Comparison of ENCODE assay signal across 25 mouse cellular contexts in the genomic region with DNA sequence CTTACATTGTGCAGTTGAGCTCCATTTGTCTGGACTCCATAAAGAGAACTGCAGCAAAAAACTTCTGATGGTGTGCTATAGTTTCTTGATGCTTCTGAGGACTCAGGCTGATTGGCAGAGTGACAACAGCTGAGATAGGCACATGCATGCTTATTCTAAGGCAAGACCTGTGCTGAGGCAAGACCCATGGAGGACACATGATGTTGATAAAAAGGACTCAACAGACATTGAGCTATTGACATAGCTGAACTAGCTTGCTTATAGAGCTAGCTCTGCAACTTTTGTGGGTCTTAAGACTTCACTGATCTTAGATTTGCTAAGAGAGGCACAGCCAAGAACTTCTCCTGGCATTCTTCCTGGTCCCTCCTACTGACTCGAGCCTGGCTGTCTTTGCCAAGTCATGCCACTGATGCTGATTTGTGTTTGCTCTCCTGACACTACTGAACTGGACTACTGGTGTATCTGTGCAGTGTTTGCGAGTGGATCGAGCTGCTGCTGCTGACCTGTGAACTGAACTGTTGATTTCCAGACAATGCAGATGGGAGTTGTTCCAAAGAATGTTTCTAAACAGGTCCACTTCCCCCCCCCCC.
DNase-seq lines count a peak whose midpoint lies in the region; ATAC-seq and TF ChIP-seq lines count a peak whose summit lies in the region.
"Had no signal": no experiment of that assay in that cellular context is flagged by ENCODE, and none has a peak within 500 bp of the region (broad histone marks: within the 10 kb centered on the region; RNA-seq: fewer than 3 reads in every experiment).

No protein-coding gene starts in this region.

- TF ChIP-seq CTCF in lung, adult 2 months (IDR thresholded peaks at IDR 0.05; ENCODE audit: insufficient read depth, low read length) = no peak

- no peaks in the 10 kb centered on the region for H3K9me3 ChIP-seq in kidney, embryonic 15.5 days (replicated peaks)
- H3K9me3 ChIP-seq in heart, embryonic 11.5 days (replicated peaks; ENCODE audit: control insufficient read depth, low read length) = no peaks in the 10 kb centered on the region
- H3K9me3 ChIP-seq: embryonic facial prominence, embryonic 15.5 days; forebrain, embryonic 10.5 days; heart, embryonic 13.5 days; limb, embryonic 15.5 days; neural tube, embryonic 15.5 days; stomach, embryonic 15.5 days had no signal

- peak; percentile 39 for DNase-seq in kidney, adult 11 months
- peak; percentile 16 for DNase-seq in lung, postnatal 10 days
- no peak for DNase-seq in lung, adult 2 months
- DNase-seq in kidney, postnatal 14 days = peak; percentile 2
- DNase-seq in layer of hippocampus, postnatal 36 days = no peak
- no peak for DNase-seq in cerebellum, adult 8-10 months
- DNase-seq: adrenal gland, postnatal 14 days; B cell, adult 2 months; cerebellum, adult 11-12 months; cerebellum, postnatal 25 days; embryo, embryonic 11 days; liver, postnatal 0 days; thymus, adult 18-20 months had no signal

- no peak overlapping the region for H3K4me3 ChIP-seq in kidney, embryonic 15.5 days (replicated peaks)
- H3K4me3 ChIP-seq in lung, adult 2 months (replicated peaks; ENCODE audit: extremely low read depth, low read depth, low read length) = no peak overlapping the region
- H3K4me3 ChIP-seq in heart, embryonic 11.5 days (ENCODE audit: low read depth, low read length) = no peak overlapping the region
- H3K4me3 ChIP-seq: embryonic facial prominence, embryonic 15.5 days; forebrain, embryonic 10.5 days; heart, embryonic 13.5 days; layer of hippocampus, adult 2 months; limb, embryonic 15.5 days; megakaryocyte, embryonic 14.5 days; neural tube, embryonic 15.5 days; stomach, embryonic 15.5 days had no signal

- H3K27ac ChIP-seq in kidney, embryonic 15.5 days = no peak overlapping the region
- H3K27ac ChIP-seq in heart, embryonic 11.5 days (ENCODE audit: low read depth, low read length) = no peak overlapping the region
- H3K27ac ChIP-seq: embryonic facial prominence, embryonic 15.5 days; forebrain, embryonic 10.5 days; heart, embryonic 13.5 days; hindbrain, embryonic 14.5 days; layer of hippocampus, adult 2 months; limb, embryonic 15.5 days; neural tube, embryonic 15.5 days; stomach, embryonic 15.5 days had no signal

- 0 out of 2 replicates have a peak, but pooled peaks cover 2% of the 10 kb centered on the region for H3K27me3 ChIP-seq in kidney, embryonic 15.5 days
- H3K27me3 ChIP-seq in heart, embryonic 11.5 days (ENCODE audit: control insufficient read depth, insufficient read depth, low read length) = no peaks in the 10 kb centered on the region
- H3K27me3 ChIP-seq: embryonic facial prominence, embryonic 15.5 days; heart, embryonic 13.5 days; limb, embryonic 15.5 days; neural tube, embryonic 15.5 days; stomach, embryonic 15.5 days had no signal

- whole genome bisulfite sequencing in kidney, embryonic 15.5 days = 73% methylated on average over 3 of the region's 3 CpGs
- WGBS in lung, adult 2 months = 42% methylated on average over 3 of the region's 3 CpGs
- WGBS in heart, embryonic 11.5 days (ENCODE audit: insufficient replicate concordance) = 80% methylated on average over 3 of the region's 3 CpGs

- H3K9ac ChIP-seq in kidney, embryonic 15.5 days = no peak overlapping the region
- H3K9ac ChIP-seq in heart, embryonic 11.5 days (ENCODE audit: low read depth, low read length) = no peak overlapping the region
- H3K9ac ChIP-seq: embryonic facial prominence, embryonic 15.5 days; heart, embryonic 13.5 days; hindbrain, embryonic 14.5 days; limb, embryonic 15.5 days; liver, postnatal 0 days; neural tube, embryonic 15.5 days; stomach, embryonic 15.5 days had no signal

- H3K36me3 ChIP-seq in kidney, embryonic 15.5 days = no peaks in the 10 kb centered on the region
- no peaks in the 10 kb centered on the region for H3K36me3 ChIP-seq in heart, embryonic 11.5 days (ENCODE audit: control insufficient read depth, insufficient read depth, low read length)
- H3K36me3 ChIP-seq: embryonic facial prominence, embryonic 15.5 days; heart, embryonic 13.5 days; limb, embryonic 15.5 days; neural tube, embryonic 15.5 days; stomach, embryonic 15.5 days had no signal

- H3K4me1 ChIP-seq in kidney, embryonic 15.5 days = no peaks in the 10 kb centered on the region
- no peaks in the 10 kb centered on the region for H3K4me1 ChIP-seq in lung, adult 2 months (ENCODE audit: control insufficient read depth, insufficient read depth, low read length)
- no peaks in the 10 kb centered on the region for H3K4me1 ChIP-seq in heart, embryonic 11.5 days (ENCODE audit: control insufficient read depth, insufficient read depth, low read length)
- H3K4me1 ChIP-seq: embryonic facial prominence, embryonic 15.5 days; forebrain, embryonic 10.5 days; heart, embryonic 13.5 days; limb, embryonic 15.5 days; neural tube, embryonic 15.5 days; stomach, embryonic 15.5 days had no signal

- ATAC-seq in kidney, embryonic 15.5 days (replicated peaks; ENCODE audit: low FRiP score) = no peak
- ATAC-seq in heart, embryonic 11.5 days (replicated peaks; ENCODE audit: insufficient number of reproducible peaks, low FRiP score, low TSS enrichment) = no peak
- ATAC-seq: liver, postnatal 0 days; midbrain, embryonic 16.5 days had no signal

- H3K4me2 ChIP-seq in kidney, embryonic 15.5 days = no peak overlapping the region
- no peak overlapping the region for H3K4me2 ChIP-seq in heart, embryonic 11.5 days
- H3K4me2 ChIP-seq: embryonic facial prominence, embryonic 15.5 days; heart, embryonic 13.5 days; hindbrain, embryonic 14.5 days; limb, embryonic 15.5 days; neural tube, embryonic 15.5 days; stomach, embryonic 15.5 days had no signal

- TF ChIP-seq POLR2A in lung, adult 2 months (IDR thresholded peaks at IDR 0.05; ENCODE audit: borderline replicate concordance, extremely low read depth, low read depth, low read length) = no peak

Comparison
In these comparisons a context has a peak if more than half of its experiments do, and no peak if none do; other contexts are left out.
1. DNase-seq: peak in kidney, adult 11 months (single experiment), lung, postnatal 10 days (single experiment) and kidney, postnatal 14 days (single experiment); none in lung, adult 2 months (single experiment), layer of hippocampus, postnatal 36 days (0 of 2) and cerebellum, adult 8-10 months (single experiment).